Mouse (Mus musculus): ENCODE measurements around the gene Slc22a2.
A peak's percentile ranks its signal among the peaks of the same experiment; 100 is the strongest.
"Not testable (repeated sequence)": the region's sequence is repeated elsewhere in the genome, so short reads cannot be mapped to it uniquely, and the experiment has no call there.

Gene Slc22a2

DNA sequence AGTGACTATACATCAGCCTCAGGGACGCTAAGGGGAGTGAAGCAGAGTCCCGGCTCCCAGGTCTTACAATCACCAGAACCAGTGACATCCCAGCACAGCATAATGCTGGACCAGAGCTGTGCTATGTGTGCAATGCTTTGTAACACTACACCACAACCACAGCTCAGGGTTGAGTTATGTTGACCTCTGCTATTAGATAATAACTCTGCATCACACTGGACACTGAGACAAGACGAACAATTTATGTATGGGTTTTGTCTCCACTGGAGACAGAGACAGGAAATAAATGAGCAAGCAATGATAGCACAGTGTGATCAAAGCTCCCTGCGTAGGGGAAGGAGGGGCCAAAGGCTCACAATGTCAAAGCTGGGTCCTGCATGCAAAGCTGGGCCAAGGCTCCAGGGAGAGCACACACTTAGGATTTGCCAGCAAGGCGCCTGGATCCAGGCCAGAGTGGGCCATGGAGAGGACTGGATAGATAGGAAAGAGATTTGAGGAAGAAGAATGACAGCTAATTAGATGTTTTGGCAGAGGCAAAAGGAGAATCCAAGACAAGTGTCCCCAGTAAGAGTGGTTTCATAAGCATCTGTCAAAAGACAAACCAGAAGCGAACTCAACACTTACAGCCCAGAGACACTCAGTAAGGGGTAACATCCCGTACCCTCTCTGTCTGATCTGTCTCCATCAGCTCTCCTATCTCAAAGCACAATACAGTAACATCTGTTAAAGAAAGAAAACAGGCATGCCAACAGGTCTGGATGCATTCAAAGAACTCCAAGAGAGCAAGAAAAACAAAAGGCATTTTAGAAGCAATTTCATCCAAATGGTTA lies 48.1 kb downstream of the Slc22a2 start:
- DNase-seq = no peak

DNA sequence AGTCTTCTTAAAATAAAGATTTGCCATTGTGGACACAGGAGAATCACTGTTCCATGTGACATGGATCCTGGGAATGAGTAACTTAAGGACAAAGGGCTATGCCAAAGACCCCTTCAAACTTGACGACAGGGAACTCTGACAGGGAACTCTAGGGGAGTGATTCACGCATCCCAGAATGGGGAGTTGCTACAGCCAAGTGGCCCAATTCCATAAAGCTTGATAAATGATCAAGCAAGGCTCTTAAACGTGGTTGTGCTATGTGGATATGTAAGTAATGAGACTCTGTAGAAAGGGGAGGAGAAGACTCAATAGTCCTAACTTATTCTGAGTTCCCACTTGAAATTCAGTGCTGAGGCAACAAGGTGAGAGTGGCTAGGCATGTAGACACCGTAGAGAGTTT lies 50.9 kb downstream of the Slc22a2 start:
- DNase-seq = no peak

DNA sequence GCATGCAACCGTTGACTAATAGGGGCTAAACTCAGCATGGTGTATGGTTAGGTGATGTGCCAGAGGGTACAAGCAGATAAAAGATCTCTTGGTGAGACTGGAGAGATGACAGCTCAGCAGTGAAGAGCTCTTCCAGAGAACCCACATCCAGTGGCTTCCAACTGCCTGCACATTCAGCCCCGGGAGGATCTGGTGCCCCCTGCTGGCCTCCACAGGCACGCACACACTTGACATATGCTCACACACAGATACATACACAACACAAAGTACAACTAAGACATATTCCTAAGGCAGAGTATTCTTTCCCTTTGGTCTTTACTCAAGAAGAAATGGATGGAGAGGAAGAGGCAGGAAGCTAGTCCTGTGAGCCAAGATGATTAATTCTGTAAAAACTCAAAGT lies 55.7 kb downstream of the Slc22a2 start:
- DNase-seq = no peak

DNA sequence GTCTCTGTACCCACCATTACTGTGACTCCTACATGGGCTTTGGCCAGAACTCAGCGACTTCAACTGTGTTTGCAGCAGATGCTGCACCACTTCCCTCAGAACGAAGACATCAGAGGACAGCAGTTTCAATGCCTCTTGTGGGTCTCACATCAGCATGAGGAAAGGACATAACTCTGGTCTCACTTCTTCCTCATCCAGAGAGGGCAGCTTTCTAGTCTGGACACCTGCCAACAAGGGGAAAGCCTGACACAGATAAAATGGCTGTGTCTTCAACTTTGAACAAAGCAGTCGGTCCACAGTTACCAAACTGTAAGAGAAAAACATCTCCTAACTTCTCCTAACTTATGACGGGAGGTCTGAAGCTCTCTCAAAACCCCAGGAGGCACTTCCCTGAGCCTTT lies 57.2 kb downstream of the Slc22a2 start:
- no peak for DNase-seq

DNA sequence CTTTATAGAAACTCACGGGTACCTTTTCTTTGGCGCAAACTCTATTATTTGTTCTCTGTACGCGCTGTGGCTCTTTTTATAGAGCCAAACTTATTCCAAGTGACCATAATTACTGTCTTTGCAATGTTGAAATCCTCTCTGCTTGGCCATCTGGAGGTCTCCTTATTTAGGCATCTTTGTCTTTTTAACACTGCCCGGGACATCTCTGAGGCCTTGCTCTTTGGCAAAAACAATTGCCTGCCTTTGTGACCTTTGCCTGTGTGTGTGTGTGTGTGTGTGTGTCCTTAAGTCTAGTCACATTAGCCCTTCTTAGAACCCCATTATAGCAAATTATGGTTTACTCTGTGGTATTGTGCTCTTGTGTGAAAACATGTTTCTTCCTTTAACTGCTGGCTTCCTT lies 61.5 kb downstream of the Slc22a2 start:
- DNase-seq = no peak

DNA sequence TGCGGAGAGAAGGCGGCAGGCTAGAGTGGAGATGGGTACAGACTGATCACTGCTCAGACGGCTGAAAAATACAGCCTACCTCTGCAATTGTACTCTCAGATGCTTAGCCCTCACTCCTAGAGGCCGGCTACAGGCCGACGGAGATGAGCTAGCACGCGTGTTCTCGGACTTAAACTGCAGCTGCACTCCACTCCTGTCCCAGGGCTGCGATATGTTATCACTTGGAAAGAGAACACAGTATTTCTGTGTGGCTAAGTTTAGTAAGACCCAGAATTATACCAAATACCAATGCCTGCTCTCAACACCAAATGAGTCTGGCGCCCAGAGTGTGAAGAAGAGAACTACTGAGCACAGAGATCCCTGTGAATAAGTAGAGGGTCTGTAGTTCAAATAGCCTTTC lies 68.7 kb downstream of the Slc22a2 start:
- DNase-seq = no peak

DNA sequence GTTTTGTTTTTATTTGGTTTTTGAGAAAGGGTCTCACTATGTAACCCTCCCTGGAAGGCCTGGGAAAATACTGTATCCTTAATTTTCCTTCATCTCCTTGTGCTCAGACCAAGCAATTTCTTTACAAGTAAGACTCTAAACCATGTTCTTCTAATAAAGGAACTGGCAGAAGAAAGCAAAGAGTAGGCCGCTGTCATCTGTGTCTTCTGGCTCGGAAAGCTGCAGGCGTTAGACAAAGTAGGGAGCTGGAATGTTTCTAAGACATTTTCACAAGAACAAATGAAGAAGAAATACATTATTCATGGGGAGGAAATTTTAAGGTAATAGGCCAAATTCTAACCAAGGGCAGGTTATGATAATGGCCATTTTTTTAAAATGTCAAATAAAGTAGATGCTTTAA lies 70.1 kb downstream of the Slc22a2 start:
- DNase-seq = no peak

DNA sequence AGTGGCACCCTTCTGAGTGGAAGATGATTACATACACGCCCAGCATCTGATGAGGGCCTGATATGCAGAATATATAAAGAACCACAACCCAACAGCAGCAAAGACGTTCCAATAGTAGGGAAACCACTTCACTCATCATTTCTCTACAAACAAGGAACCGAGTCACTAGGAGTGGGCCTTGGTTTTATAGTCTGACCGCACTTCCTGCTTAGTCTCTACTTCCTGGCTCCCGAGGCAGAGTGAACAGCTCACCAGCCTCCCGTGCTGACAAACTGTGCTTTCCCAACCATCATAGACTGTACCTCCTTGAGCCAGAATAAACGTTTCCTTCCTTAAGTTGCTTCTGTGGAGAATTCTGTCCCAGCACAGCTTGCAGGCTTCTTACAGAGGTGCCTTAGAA lies 71.9 kb downstream of the Slc22a2 start:
- no peak for DNase-seq

DNA sequence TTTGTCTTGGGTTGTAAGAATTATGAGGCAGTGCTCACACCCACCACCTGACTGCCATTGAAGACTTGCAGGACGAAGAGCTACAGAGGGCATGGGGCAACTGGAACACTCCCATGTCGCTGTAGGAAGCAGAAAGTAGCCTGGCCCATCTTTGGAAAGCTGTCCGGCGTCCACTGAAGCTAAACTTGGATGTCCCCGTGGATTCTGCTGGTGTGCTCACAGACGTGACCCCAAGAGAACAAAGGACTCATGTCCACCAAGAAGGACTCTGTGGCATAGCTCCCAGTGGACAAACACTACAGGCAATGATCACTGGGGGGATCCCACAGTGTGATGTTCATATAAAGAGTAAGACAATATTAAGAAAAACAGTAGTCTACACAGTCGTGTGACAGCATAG lies 74.9 kb downstream of the Slc22a2 start:
- no peak for DNase-seq

DNA sequence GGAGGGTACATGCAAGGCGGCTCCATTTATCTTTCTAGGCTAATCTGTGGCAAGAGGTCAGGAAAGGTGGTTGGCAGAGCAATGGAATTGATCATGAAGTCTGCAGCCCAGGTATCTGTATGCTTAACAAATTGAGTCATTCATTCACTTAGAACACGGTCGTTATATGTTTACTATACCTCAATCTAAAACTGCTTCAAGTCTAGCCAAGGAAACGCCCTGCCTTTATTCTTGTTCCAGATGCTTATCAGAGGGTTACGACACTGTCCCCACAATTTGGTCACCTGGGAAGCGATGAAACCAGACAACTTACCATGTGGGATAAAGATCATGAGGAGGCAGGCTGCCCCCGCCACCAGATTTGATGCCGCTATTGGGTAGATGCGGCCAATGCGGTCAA lies 75.3 kb downstream of the Slc22a2 start:
- no peak for DNase-seq

DNA sequence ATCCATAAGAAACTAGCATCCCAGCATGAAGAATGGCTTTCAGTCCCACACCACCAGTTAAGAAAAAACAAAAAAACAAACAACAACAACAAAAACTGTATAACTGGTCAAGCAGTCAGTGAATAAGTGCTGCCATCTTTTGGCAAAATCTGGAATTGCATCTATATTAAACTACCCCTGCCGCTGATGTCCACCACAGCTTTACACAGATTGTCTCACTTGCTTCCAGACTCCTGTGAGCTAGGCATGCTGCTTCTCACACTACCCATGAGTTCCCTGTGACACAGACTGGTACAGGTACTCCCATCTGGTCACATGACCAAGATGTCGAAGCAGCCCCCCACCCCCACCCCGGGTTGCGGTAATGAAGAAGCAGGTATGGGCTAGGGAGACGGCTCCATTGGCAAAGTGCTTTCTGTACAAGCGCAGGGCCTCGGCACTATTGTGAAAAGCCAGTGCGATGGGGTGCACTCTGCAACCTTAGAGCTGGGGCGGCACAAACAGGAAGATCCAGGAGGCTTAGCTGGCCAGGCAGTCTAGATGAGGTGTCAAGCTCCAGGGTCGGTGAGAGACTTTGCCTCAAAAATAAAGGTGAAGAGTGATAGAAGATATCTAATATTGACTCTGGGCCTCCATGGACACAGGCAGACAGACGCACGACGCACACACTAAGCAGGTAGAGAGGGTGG lies 76.8 kb downstream of the Slc22a2 start:
- DNase-seq = no peak

DNA sequence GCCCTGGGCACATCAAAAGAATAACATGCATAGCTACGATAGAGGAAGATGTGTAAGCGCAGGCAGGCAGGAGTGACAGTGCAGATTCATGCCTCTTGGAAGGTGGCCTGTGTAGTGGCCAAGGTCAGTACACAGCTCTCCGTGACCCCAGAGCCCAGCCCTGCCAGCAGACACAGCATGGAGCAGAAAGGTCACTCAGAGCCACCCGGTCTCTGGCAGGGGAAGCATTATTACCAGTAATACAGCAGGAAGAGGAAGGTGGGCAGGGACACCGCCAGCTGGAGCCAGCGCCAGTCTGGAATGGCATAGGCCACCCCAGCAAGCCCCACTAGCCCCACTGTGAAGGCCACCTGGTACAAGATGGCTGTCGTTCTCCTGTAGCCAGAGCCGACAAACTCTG lies 80.2 kb downstream of the Slc22a2 start:
- DNase-seq = peak; percentile 66 to 75

DNA sequence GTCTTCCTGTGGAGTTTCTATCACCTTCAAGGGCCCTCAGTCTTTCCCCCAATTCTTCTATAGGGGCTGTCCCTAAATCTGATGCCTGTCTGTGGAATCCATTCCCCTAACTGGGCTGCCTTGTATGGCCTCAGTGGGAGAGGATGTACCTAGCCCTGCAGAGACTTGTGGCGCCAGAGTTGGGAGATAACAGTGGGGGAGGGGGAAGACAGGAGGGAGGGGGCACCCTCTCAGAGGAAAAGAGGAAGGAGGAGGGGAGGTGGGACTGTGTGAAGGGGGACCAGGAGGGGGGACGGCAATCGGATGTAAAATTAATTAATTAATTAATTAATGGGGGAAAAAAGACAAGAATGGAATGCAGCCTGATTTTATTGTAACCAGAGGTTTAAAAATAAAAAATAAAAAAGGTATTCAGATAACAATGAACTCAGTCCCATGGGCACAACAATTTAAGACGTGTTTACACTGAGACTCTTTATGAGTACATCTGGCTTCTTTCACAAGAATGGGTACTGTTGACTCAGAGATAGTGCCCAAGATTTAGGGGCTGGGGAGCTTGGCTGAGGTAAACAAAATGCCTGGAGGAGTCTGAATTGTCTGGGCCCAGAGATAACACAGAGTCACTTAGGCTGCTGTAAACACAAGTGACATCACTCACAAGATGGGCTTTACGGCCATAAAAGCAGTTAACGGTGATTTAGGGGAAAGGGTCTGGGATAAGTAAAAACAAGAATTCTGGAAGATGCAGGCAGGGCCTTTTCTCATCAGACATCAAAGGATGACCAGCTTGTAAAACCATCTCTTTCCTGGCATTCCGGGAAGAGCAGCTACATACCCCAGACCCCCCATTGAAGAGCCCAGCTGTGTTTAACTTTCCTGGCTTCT lies 84.8 kb downstream of the Slc22a2 start:
- DNase-seq = no peak

DNA sequence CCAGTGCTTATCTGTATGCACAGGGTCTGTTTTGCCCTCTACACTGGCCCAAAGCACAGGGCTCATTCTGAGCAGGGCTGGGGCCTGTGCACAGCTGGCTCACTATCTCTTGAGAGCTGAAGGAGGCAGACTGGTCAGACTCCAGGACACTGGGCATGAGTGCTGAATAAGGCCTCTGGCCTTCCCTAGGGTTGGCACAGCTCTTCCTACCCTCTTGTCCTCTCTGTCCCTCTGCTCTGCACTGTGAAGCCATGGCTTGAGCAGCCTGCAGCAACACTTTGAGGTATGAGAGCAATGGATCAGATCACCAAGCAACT lies 85.4 kb downstream of the Slc22a2 start:
- DNase-seq = no peak

DNA sequence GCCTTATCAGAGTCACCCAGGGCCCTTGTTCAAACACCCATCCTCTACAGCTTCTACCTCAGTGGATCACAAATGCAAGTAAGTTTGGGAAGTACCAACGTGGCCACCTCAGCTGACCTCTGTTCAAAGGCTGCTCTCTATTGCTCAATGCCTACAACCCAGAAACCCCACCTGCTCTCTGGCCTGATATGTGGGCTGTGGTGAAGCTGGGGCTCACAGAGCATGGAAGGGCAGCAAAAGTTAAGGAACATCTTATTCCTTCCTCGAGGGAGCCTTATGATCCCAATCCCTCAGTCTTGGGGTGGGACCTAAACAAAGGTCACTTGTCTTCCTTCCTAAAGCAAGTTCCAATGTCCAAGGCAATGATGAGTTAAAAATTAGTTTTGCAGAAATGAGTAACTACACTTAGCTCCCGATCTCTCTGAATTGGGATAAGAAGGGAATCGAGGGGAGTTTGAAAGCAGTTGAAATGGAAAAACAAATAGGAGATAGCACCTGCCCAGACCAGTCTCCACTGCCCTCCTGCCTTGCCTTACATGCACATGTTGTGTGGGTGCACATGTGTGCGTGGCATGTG lies 87.2 kb downstream of the Slc22a2 start:
- no peak for DNase-seq

DNA sequence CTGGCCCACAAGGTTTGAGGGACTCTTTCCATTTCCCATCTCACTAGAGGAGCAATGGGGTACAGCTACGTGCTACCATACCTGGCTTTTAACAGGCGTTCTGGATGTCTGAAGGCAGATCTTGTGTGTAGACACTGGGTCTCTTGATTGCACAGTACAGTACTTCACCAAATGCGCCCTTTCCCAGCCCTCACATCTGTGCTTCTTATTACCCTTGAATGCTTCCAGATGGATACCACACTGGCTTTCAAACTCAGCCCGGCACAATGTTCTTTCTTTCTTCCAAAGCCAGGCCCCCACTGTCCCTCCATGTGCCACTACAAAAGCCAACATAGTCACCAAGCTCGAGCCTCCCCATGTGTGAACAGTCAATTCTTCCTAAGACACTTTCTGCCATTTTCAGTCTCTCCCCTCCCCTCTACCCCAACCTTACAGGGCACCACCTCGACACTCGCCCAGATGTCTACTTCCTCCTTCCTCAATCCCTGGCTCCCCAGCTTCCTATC lies 88.4 kb downstream of the Slc22a2 start:
- DNase-seq = no peak

DNA sequence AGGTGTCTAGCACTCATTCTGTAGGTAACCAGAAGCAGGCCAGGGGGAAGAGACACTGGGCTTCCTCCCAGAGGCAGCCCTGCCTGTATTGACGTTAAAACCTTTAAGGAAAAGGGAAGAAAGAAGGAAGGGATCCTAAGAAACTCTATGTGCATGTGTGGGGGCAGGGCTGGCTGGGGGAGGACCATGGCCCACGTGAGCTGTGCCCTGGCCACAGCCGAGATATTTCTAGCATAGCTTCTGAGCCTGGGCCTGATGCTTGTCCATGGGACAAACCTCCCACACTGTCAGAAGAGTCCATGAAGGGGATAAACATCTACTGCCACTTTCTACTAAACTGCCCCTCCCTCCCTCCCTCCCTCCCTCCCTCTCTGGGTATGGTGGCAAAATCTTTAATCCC lies 89.9 kb downstream of the Slc22a2 start:
- no peak for DNase-seq

DNA sequence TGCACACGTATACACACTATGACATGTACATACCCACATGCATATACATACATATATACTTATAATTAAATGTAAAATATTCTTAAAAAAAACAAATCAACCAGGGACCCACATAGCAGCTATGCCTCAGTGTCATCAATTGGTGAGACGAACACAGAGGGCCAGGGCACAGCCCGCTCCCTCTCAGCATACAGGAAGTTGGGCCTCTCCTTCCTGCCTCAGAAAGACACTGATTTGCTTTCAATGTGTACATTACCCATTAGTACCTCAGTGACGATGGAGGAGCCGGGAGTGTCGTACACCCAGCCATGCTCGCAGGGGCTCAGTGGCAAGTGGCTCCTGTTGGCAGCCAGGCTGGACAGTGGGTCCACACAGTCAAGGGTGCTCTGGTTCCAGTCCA lies 91.0 kb downstream of the Slc22a2 start:
- DNase-seq = not testable (repeated sequence)

DNA sequence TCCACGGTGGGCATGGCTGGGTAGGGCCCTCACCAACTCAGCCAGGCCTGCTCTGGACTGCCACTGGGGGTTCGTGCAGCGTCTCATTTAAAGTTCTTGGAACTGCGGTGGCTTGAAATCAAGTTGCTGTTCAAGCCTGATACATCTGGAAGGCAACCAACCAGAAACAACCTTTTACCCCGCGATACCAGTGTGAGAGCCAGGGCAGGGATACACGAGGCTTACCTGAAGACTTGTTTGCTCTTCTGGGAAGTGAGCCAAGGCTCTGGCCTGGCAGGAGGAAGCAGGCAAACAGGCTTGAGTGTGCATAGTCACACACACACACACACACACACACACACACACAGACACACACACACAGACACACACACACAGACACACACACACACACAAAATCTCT lies 91.7 kb downstream of the Slc22a2 start, which contains the start of gene Slc22a1:
Gene Slc22a1, minus strand, starts transcription at position 184 of the 400 bp plus-strand sequence.
- no peak for DNase-seq

DNA sequence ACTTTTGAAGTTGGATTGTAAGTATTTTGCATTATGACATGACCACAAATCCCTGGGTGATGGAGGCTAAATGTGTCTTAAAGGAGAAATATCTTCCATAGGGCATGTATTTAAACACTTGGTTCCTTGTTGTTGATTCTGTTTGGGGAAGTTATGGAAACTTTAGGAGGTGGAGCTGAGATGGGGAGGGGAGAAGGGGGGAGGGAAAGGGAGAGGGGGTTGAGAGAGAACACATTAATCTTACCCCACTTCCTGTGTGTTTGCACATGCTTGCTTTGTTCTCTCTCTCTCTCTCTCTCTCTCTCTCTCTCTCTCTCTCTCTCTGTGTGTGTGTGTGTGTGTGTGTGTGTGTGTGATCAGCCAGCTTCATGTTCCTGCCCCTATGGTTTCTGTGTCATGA lies 93.2 kb downstream of the Slc22a2 start:
- DNase-seq = no peak

All from cerebellum, adult 18-20 months (tissue).